Mouse (Mus musculus) T-helper 2 cell (primary cell): ENCODE measurements at regions not wholly inside any gene's neighbourhood (a gene's known extent, or its start where the extent isn't known, plus 50 kb on each side); places are given as distances from the start of the nearest gene placed in this dataset.

ENCODE experiments used
- in situ Hi-C: fragments of 300-600 bp; cut with MboI, MseI; formaldehyde crosslinking; loops from one replicate; pipeline ENCODE4 v1.15.1; 2025; ENCODE audit warnings: high pct_unique_total_duplicates

GRCm38 (mm10) chr3:129386522-129386921 lies 54.0 kb upstream of the Enpep start:
- in situ Hi-C loops = no loop called here

GRCm38 (mm10) chr3:129390506-129390905 lies 58.0 kb upstream of the Enpep start:
- in situ Hi-C loops = no loop called here

- in situ Hi-C loops = no loop called here
Measured at GRCm38 (mm10) chr3:129391888-129392813, 59.6 kb upstream of the Enpep start.

- in situ Hi-C loops = no loop called here
Measured at GRCm38 (mm10) chr3:129392814-129393804, 60.6 kb upstream of the Enpep start.

- in situ Hi-C loops = no loop called here
Measured at GRCm38 (mm10) chr3:129397481-129397880, 65.0 kb upstream of the Enpep start.

GRCm38 (mm10) chr3:129400092-129400924 lies 67.8 kb upstream of the Enpep start:
- in situ Hi-C loops = no loop called here

GRCm38 (mm10) chr3:129411389-129412054 lies 79.0 kb upstream of the Enpep start:
- in situ Hi-C loops = no loop called here

GRCm38 (mm10) chr3:129412126-129412960 lies 79.8 kb upstream of the Enpep start:
- in situ Hi-C loops = no loop called here

GRCm38 (mm10) chr3:129412961-129413246 lies 80.4 kb upstream of the Enpep start:
- in situ Hi-C loops = no loop called here

GRCm38 (mm10) chr3:129415656-129416055 lies 83.1 kb upstream of the Enpep start:
- in situ Hi-C loops = no loop called here

GRCm38 (mm10) chr3:129416337-129416736 lies 83.8 kb upstream of the Enpep start:
- in situ Hi-C loops = no loop called here

GRCm38 (mm10) chr3:129421620-129422239 lies 89.2 kb upstream of the Enpep start:
- in situ Hi-C loops = loop anchor here (5.0 to 10.0 kb wide), 2 partner anchors 114 to 263 kb away; no protein-coding TSS in a partner anchor

- in situ Hi-C loops = loop anchor here (10.0 kb wide), 1 partner anchor 256 kb away; no protein-coding TSS in a partner anchor
Measured at GRCm38 (mm10) chr3:129428750-129429149, 96.2 kb upstream of the Enpep start.

- in situ Hi-C loops = loop anchor here (10.0 kb wide), 1 partner anchor 255 kb away; no protein-coding TSS in a partner anchor
Measured at GRCm38 (mm10) chr3:129429161-129430111, 96.9 kb upstream of the Enpep start.

- in situ Hi-C loops = no loop called here
Measured at GRCm38 (mm10) chr3:129434056-129434455, 98.1 kb upstream of the Elovl6 start.

- in situ Hi-C loops = no loop called here
Measured at GRCm38 (mm10) chr3:129437687-129438086, 94.5 kb upstream of the Elovl6 start.

- in situ Hi-C loops = loop anchor here (10.0 kb wide), 1 partner anchor 1422 kb away; no protein-coding TSS in a partner anchor
Measured at GRCm38 (mm10) chr3:129442756-129443155, 89.4 kb upstream of the Elovl6 start.

- in situ Hi-C loops = loop anchor here (10.0 kb wide), 1 partner anchor 1421 kb away; no protein-coding TSS in a partner anchor
Measured at GRCm38 (mm10) chr3:129444221-129444620, 87.9 kb upstream of the Elovl6 start.
